ENCODE assay signal across 16 mouse cellular contexts in the genomic region with DNA sequence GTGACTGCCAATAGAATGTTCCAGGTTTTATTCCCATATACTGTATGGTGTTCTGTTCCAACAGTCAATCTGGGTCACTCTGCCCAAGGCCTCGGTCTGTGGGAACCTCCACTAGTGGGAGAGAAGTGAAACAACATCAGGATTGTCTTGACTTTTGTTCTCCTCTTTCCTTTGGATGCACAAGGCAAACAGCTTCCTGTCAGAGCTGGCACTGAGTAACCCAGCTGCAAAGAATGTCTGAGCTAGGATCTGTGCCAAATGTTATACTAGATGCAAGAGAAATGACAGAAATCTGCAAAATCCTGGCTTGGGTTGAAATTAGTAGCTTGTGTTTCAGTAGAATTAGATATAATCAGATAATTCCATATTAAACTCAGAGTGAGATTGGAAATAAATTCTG.
A peak's percentile ranks its signal among the peaks of the same experiment; 100 is the strongest.
DNase-seq lines count a peak whose midpoint lies in the region; ATAC-seq lines count a peak whose summit lies in the region.
"Had no signal": no experiment of that assay in that cellular context is flagged by ENCODE, and none has a peak within 500 bp of the region (broad histone marks: within the 10 kb centered on the region; RNA-seq: fewer than 3 reads in every experiment).

No protein-coding gene starts in this region.

- peak; percentile 9 for DNase-seq in adrenal gland, postnatal 14 days
- no peak for DNase-seq in adrenal gland, postnatal 10 days
- DNase-seq in lung, postnatal 14 days = no peak
- peak; percentile 72 for DNase-seq in brain, adult 2 months (ENCODE audit: low read depth, low spot score)
- no peak for DNase-seq in adrenal gland, adult 2 months
- DNase-seq: cerebellum, adult 9-10 months; gastrocnemius, postnatal 14 days; kidney, postnatal 25 days; right cerebral cortex, postnatal 4 days had no signal

- H3K4me2 ChIP-seq in heart, embryonic 13.5 days = no peak overlapping the region
- H3K4me2 ChIP-seq in heart, embryonic 12.5 days = no peak overlapping the region
- no peak overlapping the region for H3K4me2 ChIP-seq in lung, embryonic 16.5 days (ENCODE audit: low read depth, low read length)
- H3K4me2 ChIP-seq: embryonic facial prominence, embryonic 13.5 days; hindbrain, embryonic 15.5 days; lung, embryonic 15.5 days had no signal

- no peak for ATAC-seq in heart, embryonic 13.5 days (ENCODE audit: extremely low read depth, insufficient number of reproducible peaks, low FRiP score, low TSS enrichment)
- ATAC-seq in heart, embryonic 12.5 days (ENCODE audit: insufficient number of reproducible peaks, low FRiP score) = no peak
- ATAC-seq in lung, embryonic 16.5 days (ENCODE audit: low read depth) = 0 out of 2 replicates have a peak, but pooled peaks have one; percentile 36
- ATAC-seq: intestine, postnatal 0 days had no signal

- H3K4me3 ChIP-seq in heart, embryonic 13.5 days = no peak overlapping the region
- no peak overlapping the region for H3K4me3 ChIP-seq in heart, embryonic 12.5 days
- H3K4me3 ChIP-seq in lung, embryonic 16.5 days (ENCODE audit: low read length) = no peak overlapping the region
- H3K4me3 ChIP-seq: embryonic facial prominence, embryonic 13.5 days; hindbrain, embryonic 15.5 days; lung, embryonic 15.5 days had no signal

- H3K27me3 ChIP-seq in heart, embryonic 13.5 days (replicated peaks) = no peaks in the 10 kb centered on the region
- H3K27me3 ChIP-seq in heart, embryonic 12.5 days (replicated peaks) = no peaks in the 10 kb centered on the region
- H3K27me3 ChIP-seq in lung, embryonic 16.5 days (ENCODE audit: control insufficient read depth, insufficient read depth, low read depth, low read length) = no peaks in the 10 kb centered on the region
- H3K27me3 ChIP-seq: embryonic facial prominence, embryonic 13.5 days; hindbrain, embryonic 15.5 days; lung, embryonic 15.5 days had no signal

- 56% methylated on average over 1 of the region's 1 CpGs for WGBS in heart, embryonic 13.5 days
- WGBS in heart, embryonic 12.5 days = 59% methylated on average over 1 of the region's 1 CpGs
- 46% methylated on average over 1 of the region's 1 CpGs for WGBS in lung, embryonic 16.5 days

- no peak overlapping the region for H3K9ac ChIP-seq in heart, embryonic 13.5 days
- H3K9ac ChIP-seq in heart, embryonic 12.5 days = no peak overlapping the region
- no peak overlapping the region for H3K9ac ChIP-seq in lung, embryonic 16.5 days (ENCODE audit: low read length)
- H3K9ac ChIP-seq: embryonic facial prominence, embryonic 13.5 days; hindbrain, embryonic 15.5 days; lung, embryonic 15.5 days had no signal

- H3K4me1 ChIP-seq in heart, embryonic 13.5 days = peaks cover 22% of the 10 kb centered on the region
- H3K4me1 ChIP-seq in heart, embryonic 12.5 days (replicated peaks) = peaks cover 10% of the 10 kb centered on the region
- H3K4me1 ChIP-seq in lung, embryonic 16.5 days (replicated peaks; ENCODE audit: control insufficient read depth, insufficient read depth, low read length) = no peaks in the 10 kb centered on the region
- H3K4me1 ChIP-seq: embryonic facial prominence, embryonic 13.5 days; hindbrain, embryonic 15.5 days; lung, embryonic 15.5 days had no signal

- H3K27ac ChIP-seq in heart, embryonic 13.5 days (replicated peaks) = peak overlapping the region; percentile 57; the same call in 1 of the 2 replicates
- no peak overlapping the region for H3K27ac ChIP-seq in heart, embryonic 12.5 days (ENCODE audit: poor library complexity, severe bottlenecking)
- H3K27ac ChIP-seq in lung, embryonic 16.5 days (ENCODE audit: low read length) = no peak overlapping the region
- H3K27ac ChIP-seq: embryonic facial prominence, embryonic 13.5 days; hindbrain, embryonic 15.5 days; lung, embryonic 15.5 days had no signal

- H3K36me3 ChIP-seq in heart, embryonic 13.5 days = no peaks in the 10 kb centered on the region
- no peaks in the 10 kb centered on the region for H3K36me3 ChIP-seq in heart, embryonic 12.5 days
- H3K36me3 ChIP-seq in lung, embryonic 16.5 days (ENCODE audit: control insufficient read depth, insufficient read depth, low read length) = no peaks in the 10 kb centered on the region
- H3K36me3 ChIP-seq: embryonic facial prominence, embryonic 13.5 days; hindbrain, embryonic 15.5 days; lung, embryonic 15.5 days had no signal

- no peaks in the 10 kb centered on the region for H3K9me3 ChIP-seq in heart, embryonic 13.5 days
- no peaks in the 10 kb centered on the region for H3K9me3 ChIP-seq in heart, embryonic 12.5 days (replicated peaks)
- no peaks in the 10 kb centered on the region for H3K9me3 ChIP-seq in lung, embryonic 16.5 days (ENCODE audit: control insufficient read depth, low read length)
- H3K9me3 ChIP-seq: embryonic facial prominence, embryonic 13.5 days; hindbrain, embryonic 15.5 days; lung, embryonic 15.5 days had no signal

Comparison
In these comparisons a context has a peak if more than half of its experiments do, and no peak if none do; other contexts are left out.
1. DNase-seq: peak in adrenal gland, postnatal 14 days (single experiment) and brain, adult 2 months (single experiment); none in adrenal gland, postnatal 10 days (single experiment), lung, postnatal 14 days (single experiment) and adrenal gland, adult 2 months (single experiment).